Mouse (Mus musculus) erythroblast, embryonic 14.5 days (primary cell): ENCODE results near the gene Ddx21. TPM values are rescaled to one million over a fixed set of nuclear protein-coding genes. Genes with fewer than 3 reads are reported as not detected.

Source experiments
- H3K27me3 ChIP-seq: 2 replicates; pipeline ENCODE4 v1.6.1; 2012; ENCODE audit warnings: inconsistent platforms; ENCODE audit not compliant: control insufficient read depth
- H3K36me3 ChIP-seq: 2 replicates; pipeline ENCODE4 v1.6.1; 2012; ENCODE audit warnings: mild to moderate bottlenecking, inconsistent platforms; ENCODE audit not compliant: control insufficient read depth
- H3K4me1 ChIP-seq: 2 replicates; pipeline ENCODE4 v1.6.1; 2012; ENCODE audit warnings: inconsistent platforms; ENCODE audit not compliant: control insufficient read depth
- H3K4me3 ChIP-seq: replicated peaks from 2 replicates; pipeline ENCODE3; 2012; ENCODE audit warnings: moderate library complexity, mild to moderate bottlenecking, inconsistent platforms
- H3K9me3 ChIP-seq: 2 replicates; pipeline ENCODE4 v1.6.1; 2012; ENCODE audit warnings: low read length, inconsistent platforms, mixed read lengths; ENCODE audit not compliant: control insufficient read depth
- GATA1 ChIP-seq: IDR thresholded peaks from 2 replicates; pipeline ENCODE4 v1.6.1; 2012; ENCODE audit warnings: low read length, inconsistent platforms, mixed read lengths
- TAL1 ChIP-seq: IDR thresholded peaks from 3 replicates; pipeline ENCODE4 v1.6.1; 2012; ENCODE audit warnings: low read length, inconsistent platforms, mixed read lengths
- polyA plus RNA-seq: library from polyadenylated mRNA; stranded (reverse); fragments of >175 nt; gene quantifications from 2 replicates; pipeline ENCODE4 v1.2.3, GENCODE M21; 2012

Ddx21 gene
- polyA plus RNA-seq, 1 experiment = 3.2 TPM

- peaks cover 12% of the 10 kb centered on the region for H3K4me1 ChIP-seq
- H3K36me3 ChIP-seq = no peaks in the 10 kb centered on the region
- no peaks in the 10 kb centered on the region for H3K27me3 ChIP-seq
- TF ChIP-seq TAL1 (no peak), GATA1 (no peak)
- H3K4me3 ChIP-seq = no peak overlapping the region
- H3K9me3 ChIP-seq = no peaks in the 10 kb centered on the region
These were observed 55.6 kb downstream of the Ddx21 start for GRCm38 (mm10) chr10:62546441-62546840.

GRCm38 (mm10) chr10:62545759-62546158, 56.3 kb downstream of the Ddx21 start:
- Histone ChIP-seq H3K4me1 (peaks cover 19% of the 10 kb centered on the region), H3K36me3 (no peaks in the 10 kb centered on the region), H3K4me3 (no peak overlapping the region), H3K27me3 (no peaks in the 10 kb centered on the region), H3K9me3 (no peaks in the 10 kb centered on the region)
- TF ChIP-seq GATA1 (no peak), TAL1 (no peak)

DNA sequence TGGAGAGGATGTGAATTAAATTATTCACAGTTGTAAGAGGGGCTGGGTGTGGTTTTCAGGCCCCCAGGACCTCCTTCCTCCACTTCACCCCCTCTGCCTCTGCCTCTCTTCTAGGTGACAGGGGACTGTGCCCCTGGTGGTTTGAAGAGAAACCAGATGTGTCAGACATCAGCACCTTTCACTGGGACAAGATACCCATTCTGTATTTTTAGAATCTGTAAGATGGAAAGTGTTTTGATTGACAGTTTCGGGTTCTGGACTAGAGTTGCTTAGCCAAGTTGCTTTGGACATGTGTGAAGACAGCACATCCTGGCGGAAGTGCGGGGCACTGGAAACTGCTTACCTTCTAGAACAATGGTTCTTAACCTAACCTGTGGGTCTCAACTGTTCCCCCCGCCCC, 57.8 kb downstream of the Ddx21 start:
- no peaks in the 10 kb centered on the region for H3K36me3 ChIP-seq
- H3K9me3 ChIP-seq = no peaks in the 10 kb centered on the region
- peaks cover 23% of the 10 kb centered on the region for H3K4me1 ChIP-seq
- no peak overlapping the region for H3K4me3 ChIP-seq
- no peaks in the 10 kb centered on the region for H3K27me3 ChIP-seq
- TF ChIP-seq GATA1 (no peak), TAL1 (no peak)

- TF ChIP-seq GATA1 = no peak
- TF ChIP-seq TAL1 = no peak
- no peaks in the 10 kb centered on the region for H3K9me3 ChIP-seq
- H3K4me3 ChIP-seq = no peak overlapping the region
- H3K36me3 ChIP-seq = no peaks in the 10 kb centered on the region
- peaks cover 27% of the 10 kb centered on the region for H3K4me1 ChIP-seq
- no peaks in the 10 kb centered on the region for H3K27me3 ChIP-seq
These were observed 58.7 kb downstream of the Ddx21 start for GRCm38 (mm10) chr10:62543399-62543808.

DNA sequence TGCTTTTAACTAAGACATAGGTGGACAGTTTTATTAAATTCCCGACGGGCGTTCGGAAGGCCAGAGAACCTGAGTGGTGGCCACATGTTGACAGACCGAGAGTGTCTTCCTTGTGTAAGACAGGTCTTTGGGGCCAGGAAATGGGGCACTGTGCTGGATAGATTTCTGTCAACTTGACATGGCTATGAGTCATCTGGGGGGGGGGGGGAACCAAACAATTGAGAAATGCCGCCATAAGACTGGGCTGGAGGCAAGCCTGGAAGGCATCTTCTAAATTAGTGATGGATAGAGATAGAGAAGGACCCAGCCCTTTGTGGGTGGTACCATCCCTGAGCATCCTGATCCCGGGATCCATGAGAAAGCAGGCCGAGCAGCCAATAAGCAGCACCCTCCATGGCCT, 59.2 kb downstream of the Ddx21 start:
- H3K4me1 ChIP-seq = peaks cover 27% of the 10 kb centered on the region

DNA sequence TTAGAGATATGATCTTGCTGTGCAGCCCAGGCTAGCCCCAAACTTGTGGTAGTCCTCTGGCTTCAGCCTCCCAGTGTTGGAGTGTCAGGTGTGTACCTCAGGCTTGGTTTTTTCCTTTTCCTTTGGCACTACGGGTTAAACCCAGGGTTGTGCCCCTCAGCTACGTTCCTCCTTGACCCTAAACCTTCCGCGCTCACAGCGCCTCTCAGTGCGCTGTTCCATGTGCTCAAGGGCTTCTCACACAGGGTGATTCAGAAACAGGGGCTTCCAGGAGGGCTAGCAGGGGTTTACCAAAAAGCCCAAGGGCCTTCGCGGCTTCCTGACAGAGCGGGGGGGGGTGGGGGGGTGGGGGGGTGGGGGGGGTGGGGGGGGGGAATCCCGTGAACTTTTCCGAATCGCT, 59.6 kb downstream of the Ddx21 start:
- Histone ChIP-seq H3K36me3 (no peaks in the 10 kb centered on the region), H3K27me3 (no peaks in the 10 kb centered on the region), H3K4me3 (no peak overlapping the region), H3K9me3 (no peaks in the 10 kb centered on the region), H3K4me1 (peaks cover 27% of the 10 kb centered on the region)
- TF ChIP-seq TAL1 = no peak
- no peak for TF ChIP-seq GATA1

More for the DNA sequence above, 59.2 kb downstream of the Ddx21 start:
- H3K9me3 ChIP-seq = no peaks in the 10 kb centered on the region
- H3K27me3 ChIP-seq = no peaks in the 10 kb centered on the region
- TF ChIP-seq GATA1 (no peak), TAL1 (no peak)
- no peaks in the 10 kb centered on the region for H3K36me3 ChIP-seq
- no peak overlapping the region for H3K4me3 ChIP-seq

GRCm38 (mm10) chr10:62541499-62541898, 60.6 kb downstream of the Ddx21 start:
- TF ChIP-seq GATA1 (no peak), TAL1 (no peak)
- no peak overlapping the region for H3K4me3 ChIP-seq

GRCm38 (mm10) chr10:62540800-62541199, 61.3 kb downstream of the Ddx21 start:
- Histone ChIP-seq H3K36me3 (no peaks in the 10 kb centered on the region), H3K9me3 (no peaks in the 10 kb centered on the region), H3K27me3 (no peaks in the 10 kb centered on the region), H3K4me1 (peaks cover 27% of the 10 kb centered on the region), H3K4me3 (no peak overlapping the region)
- no peak for TF ChIP-seq TAL1
- no peak for TF ChIP-seq GATA1

More at GRCm38 (mm10) chr10:62541499-62541898, 60.6 kb downstream of the Ddx21 start:
- Histone ChIP-seq H3K9me3 (no peaks in the 10 kb centered on the region), H3K36me3 (no peaks in the 10 kb centered on the region), H3K4me1 (peaks cover 27% of the 10 kb centered on the region), H3K27me3 (no peaks in the 10 kb centered on the region)

DNA sequence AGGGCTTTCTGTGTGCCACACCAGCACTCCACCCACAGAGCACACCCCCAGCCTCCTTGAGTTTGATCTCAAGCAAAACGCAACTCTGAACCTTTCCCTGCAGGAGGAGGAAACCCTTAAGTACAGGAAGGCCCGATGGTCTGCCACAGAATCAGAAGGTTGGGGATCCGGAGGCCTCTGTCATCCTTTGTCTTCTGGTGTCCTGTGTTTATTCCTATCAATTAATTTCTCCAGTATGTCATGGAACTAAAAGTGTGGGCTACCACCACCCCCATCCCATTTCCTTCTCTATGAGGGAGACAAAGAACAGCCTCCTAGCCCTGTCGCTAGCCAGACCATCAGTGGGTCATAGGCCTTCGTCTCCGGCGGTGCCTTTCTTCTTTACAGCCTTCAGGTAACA, 67.6 kb downstream of the Ddx21 start:
- Histone ChIP-seq H3K4me1 (peaks cover 3% of the 10 kb centered on the region), H3K36me3 (no peaks in the 10 kb centered on the region), H3K9me3 (no peaks in the 10 kb centered on the region), H3K27me3 (no peaks in the 10 kb centered on the region), H3K4me3 (no peak overlapping the region)
- TF ChIP-seq GATA1 (no peak), TAL1 (no peak)

- Histone ChIP-seq H3K27me3 (no peaks in the 10 kb centered on the region), H3K4me3 (no peak overlapping the region), H3K9me3 (no peaks in the 10 kb centered on the region), H3K4me1 (no peaks in the 10 kb centered on the region), H3K36me3 (no peaks in the 10 kb centered on the region)
- no peak for TF ChIP-seq GATA1
These were observed 69.2 kb downstream of the Ddx21 start for GRCm38 (mm10) chr10:62532832-62533231.

Other genes starting within 250 kb of the Ddx21 start
- gene Hk1, start 222.4 kb downstream of the Ddx21 start, polyA plus RNA-seq = 47.9 and 53.6 TPM in 2 replicates
- gene Hkdc1, start 179.8 kb downstream of the Ddx21 start, polyA plus RNA-seq = 0.01 TPM in 2 replicates
- gene 4930507D05Rik, start 152.8 kb downstream of the Ddx21 start, polyA plus RNA-seq = not detected in 2 replicates
- 1.4 and 2.5 TPM in 2 replicates for gene Supv3l1, start 152.5 kb downstream of the Ddx21 start, polyA plus RNA-seq
- 1.4 and 1.5 TPM in 2 replicates for gene Vps26a, start 115.5 kb downstream of the Ddx21 start, polyA plus RNA-seq
- gene Srgn, start 74.8 kb downstream of the Ddx21 start, polyA plus RNA-seq = 0.97 and 2.5 TPM in 2 replicates
- 1.2 and 1.3 TPM in 2 replicates for gene Kif1bp, start 23.8 kb downstream of the Ddx21 start, polyA plus RNA-seq
- 4.4 and 5.6 TPM in 2 replicates for gene Ddx50, start 48.9 kb upstream of the Ddx21 start, polyA plus RNA-seq
- not detected in 2 replicates for gene Stox1, start 123.8 kb upstream of the Ddx21 start, polyA plus RNA-seq
- 0.51 and 0.70 TPM in 2 replicates for gene Ccar1, start 190.0 kb upstream of the Ddx21 start, polyA plus RNA-seq